Mouse (Mus musculus) spleen, postnatal 4 days (tissue): Measurements from ENCODE around the gene Prkca.

Experiments used
- DNase-seq, 2 experiments: peaks; one replicate each; pipeline ENCODE4 v3.0.0; 2022; ENCODE audit warnings: low spot score in 2 of 2

Gene Prkca

DNA sequence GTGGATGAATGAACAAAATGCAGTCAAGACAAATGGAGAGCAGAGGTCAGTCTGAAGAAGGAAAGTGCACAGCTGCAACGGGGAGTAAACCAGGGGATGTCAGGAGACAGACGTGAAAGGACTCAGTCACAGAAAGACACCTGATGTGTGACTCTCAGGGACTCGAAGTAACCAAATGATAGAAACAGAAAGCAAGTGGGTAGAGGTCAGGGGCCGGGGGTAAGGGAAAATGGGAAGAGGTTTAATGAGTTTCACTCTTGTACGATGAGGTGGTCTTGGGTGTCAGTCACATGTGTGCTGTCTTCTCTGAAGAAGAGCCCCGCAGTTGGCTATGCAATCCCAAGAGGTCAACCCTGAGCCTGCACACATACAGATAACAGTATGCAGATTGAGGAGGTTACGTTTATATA, 82.0 kb downstream of the Prkca start:
- DNase-seq, result no peak

DNA sequence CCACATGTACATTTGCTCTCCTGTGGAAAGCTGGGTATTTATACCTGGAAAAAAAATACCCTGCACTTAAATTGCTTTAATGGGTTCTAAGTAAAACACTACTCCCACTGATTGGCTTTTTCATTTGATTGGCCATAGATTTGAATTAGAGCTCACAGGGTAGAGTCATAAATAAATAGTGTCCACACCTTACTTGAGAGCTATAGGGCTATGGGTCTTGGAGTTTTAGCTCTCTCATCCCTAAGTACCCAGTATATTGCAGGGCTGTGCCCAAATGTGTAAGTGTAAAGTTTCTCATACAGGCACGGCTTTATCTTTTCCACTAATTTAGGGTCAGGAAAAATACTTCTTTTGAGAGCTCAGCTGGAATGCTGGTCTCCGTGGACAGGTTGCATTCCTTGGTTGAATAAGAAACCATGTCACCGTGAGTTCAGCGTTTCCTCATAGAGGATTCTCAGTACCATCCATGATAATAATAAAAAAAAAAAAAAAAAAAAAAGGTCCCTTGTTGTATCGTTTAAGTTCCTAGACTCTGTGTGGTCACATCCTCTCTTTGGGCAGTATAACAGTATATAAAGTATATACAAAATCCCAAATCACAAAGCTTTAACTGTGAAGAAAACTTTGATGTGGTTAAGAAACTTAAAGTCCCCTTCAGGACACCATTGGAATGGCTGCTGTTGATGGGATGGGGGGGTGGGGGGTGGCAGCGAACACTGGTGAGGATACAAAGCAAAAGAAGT, 82.8 kb downstream of the Prkca start:
- no peak for DNase-seq

DNA sequence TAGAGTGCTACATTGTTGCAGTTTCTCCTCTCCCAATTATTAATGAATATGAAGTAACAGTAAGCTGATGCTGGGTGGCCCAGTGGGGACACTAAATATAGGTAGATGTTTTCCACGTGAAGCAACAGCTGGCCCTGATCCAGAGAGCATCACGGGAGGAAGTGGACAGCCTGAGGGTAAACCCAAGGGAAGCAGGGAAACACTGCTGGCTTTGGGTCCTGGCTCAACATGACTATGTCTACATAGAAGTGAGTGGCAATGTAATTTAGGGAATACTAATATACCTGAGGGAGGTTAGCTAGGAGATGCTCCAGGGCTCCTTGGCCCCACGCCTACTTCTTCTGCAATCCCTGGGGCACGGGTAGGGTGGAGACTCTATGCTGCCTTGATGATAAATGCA, 84.3 kb downstream of the Prkca start:
- DNase-seq, result no peak

DNA sequence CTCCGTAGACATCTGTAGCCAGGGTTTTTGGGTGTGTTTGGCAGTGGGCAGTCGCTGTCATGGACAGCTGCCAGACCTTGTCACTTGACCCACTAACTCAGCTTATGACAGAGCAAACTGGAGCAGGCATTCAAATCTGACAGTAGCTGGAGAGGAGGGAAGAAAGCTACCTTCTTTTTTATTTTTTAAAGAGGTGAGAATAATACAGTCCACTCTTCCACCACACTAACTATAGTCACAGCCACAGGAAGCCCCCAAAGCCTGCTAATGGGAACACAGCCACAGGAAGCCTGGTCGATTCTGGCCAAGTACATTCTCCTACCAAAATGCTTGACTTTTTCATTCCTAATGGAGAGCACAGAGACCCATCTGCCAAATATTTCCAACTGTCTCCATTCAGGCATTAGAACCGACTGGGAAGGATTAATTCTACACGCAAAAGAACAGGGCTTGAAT, 84.9 kb downstream of the Prkca start:
- DNase-seq, result no peak

DNA sequence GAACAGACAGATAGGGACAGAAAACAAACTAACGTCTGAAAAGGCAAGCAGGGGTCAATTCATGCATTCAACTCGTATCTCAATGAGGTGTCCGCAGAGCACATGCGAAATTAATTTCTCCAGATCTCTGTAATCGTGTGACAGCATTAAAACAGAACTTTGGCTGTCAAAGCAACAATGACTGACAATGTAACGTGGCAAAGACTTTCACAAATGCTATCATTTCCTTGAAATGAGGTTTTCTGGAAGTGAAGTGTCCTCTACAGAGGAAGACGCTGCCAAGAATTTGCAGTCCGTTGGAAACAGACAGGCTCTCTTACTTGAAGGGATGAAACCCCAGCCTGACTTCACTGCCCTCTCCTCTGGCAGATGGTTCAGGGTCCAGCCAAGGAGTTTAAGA, 85.8 kb downstream of the Prkca start:
- DNase-seq, result no peak

DNA sequence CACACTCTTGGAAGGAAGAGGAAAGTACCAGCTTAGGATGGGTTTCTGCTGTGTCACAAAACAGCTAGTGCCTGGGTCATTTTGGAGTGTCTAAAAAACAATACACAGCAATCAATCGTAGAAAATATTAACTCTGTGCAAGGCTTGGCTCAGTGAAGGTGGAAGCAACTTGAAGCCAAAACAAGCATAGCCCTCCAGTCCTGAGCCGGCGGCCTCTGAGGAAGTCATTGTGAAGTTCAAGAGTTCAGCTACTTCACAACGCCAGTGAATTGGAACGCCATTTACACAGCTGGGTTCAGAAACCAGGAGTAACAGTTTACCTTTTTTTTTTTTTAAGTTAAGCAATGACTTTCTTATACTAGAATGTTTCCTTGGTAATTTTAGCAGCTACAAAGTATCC, 89.0 kb downstream of the Prkca start:
- DNase-seq, result no peak

DNA sequence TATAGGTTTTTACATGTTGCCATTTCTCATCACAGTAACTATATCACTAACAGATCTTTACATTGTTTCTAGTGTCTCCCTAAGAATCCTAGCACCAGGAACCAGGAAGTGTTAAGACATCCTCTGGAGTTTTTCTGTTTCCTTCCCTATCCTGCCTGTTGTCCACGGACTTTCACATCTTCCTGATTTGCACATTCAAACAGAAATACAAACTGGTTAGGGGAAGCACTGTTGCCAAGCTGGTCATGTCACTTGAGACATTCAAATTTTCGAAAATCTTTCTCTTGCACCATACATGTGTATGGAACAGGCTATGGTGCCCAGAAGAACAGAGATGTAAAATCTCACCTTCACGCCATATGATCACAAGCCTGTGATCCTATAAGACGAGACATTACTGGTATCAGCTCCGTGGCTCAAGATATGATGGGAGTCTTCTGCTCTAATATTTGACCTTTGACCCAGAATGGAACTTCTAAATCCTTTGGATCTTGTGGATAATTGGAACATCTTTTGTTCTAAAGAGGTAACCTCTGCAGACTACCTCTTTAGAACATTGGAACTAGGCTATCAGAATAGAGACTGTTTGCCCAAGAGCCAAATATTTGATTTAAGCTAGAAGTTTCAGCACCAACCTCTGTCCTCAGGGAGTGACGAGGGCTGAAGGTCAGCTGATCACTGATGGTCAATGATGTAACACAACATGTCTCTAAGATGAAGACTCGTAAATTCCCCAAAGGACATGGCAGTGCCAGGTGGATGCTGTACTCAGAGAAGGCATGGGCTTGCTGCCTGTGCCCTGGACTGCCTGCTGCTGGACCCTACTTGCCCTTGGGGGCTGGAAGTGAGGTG, 91.6 kb downstream of the Prkca start:
- DNase-seq, result no peak

DNA sequence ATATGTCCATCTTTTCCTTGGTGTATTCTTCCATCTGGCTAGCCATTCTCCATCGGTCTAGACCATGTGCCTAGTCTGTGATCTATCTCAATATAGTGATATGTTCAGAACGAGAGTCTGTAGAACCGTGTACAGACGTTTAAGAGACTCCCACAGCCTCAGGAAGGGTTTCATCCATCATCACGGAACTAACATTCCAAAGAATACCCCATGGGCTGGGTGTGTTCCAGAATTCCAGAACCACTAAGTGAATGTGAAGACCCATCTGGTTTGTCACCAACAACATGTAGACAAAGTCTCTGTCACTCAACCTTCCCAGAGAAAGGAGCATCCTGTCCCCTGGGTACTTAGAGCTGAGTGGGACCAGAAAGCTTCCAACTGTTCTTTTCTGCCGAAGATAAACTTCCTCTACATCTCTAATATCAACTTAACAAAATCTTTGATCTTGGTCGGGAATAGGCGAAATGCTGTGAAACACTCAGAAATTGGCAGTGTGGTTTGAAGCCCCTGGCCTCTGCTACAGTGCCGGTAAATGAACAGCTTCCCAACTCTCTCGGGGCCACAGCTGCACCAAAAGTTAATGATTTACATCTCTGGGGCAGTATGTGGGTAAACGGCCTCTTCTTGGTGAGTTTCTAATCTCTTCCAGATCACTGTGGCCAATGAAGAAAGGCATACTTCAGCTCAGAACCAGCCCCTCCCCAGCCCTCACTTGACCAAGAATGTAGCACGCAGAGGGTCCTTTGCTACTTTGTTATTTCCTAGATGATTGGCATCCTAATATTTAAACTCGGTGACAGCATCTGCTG, 92.7 kb downstream of the Prkca start:
- DNase-seq, result no peak

DNA sequence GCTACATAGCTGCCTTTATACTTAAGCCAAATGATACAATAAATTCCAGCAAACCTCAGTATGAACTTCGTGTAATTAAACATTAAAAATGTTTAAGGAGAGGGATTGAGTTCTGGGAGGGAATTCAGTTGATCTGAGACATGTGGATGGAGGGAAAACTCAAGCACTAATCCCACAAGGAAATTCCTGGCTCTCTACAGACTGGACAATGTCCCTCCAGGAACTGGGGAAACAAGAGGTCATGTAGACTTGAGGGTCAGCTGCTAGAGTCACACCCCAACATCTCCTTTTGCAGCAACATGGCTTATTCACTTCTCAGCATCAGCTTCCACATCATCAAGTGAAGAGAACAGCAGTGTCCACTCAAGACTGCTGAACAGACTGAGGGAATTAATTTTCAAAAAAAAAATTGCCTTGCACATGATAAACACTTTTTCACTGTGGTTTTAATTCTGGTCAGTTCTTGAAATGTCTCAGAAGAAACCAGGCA, 93.5 kb downstream of the Prkca start:
- no peak for DNase-seq

DNA sequence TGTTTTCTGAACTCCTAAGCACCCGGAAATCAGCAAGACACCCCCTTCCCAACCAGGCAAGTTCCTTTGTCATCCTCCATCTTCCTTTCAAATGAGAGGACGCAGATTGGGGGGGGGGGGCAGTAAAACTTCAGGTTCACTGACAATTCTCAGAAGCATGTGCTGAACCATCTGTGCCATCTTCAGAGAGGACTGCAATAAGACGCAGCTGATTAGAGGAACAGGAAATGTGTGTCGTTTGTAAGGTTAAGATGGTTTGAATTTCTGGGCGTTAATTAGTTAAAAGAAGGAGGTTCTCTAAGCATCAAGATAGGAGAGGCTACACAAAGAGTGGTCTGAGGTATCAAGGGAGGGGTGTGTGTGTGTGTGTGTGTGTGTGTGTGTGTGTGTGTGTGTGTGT, 94.2 kb downstream of the Prkca start:
- DNase-seq, result no peak

DNA sequence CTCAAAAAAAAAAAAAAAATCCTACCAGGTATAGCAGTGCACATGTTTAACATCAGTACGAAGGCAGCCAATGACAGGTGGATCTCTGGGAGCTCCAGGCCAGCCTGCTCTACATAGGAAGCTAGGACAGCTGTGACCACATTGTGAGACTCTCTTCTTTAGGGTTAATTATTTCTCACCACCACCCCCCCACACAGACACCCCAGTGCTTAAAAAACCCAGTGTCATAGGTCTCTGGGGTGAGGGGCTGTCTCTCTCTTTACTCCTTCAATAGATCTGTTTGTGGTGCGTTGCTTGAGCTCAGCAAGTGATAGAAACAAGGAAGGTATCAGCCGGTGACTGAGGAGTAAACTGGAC, 94.7 kb downstream of the Prkca start:
- no peak for DNase-seq

DNA sequence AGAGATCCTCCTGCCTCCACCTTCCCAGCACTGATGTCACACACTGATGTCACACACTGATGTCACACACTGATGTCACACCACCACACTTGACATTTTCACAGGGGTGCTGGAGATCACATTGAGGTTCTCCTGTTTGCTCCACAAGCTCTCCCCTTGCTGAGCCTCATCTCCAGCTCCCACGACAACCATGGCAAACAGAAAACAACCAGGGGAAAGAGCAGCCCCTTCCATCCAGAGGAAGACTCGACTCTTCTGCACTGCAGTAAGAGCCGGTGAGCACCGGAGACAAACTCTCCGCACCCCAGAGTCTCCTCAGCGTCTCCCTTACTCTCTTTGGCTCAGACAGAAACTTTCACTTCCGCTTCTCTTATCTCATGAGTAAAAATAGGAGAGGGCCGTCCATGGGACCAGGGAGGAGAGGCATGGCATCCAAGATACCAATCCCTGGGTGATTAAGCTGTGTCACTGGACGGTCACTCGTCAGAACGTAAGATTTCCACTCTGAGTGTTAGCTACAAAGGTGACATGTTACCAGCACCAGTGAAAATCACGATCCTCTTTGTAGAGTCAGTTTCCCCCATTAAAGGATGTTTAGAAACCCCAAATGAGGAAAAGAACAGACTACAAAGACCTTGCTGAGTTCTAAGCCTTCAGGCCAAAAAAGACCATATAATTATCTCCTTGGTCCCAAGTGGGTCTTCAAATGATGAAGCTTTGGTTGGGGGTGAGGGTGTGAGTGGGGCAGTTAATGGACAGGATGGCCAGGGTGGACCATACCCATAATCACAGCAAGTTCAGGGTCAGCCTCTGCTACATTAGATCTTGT, 95.3 kb downstream of the Prkca start:
- DNase-seq, result no peak

DNA sequence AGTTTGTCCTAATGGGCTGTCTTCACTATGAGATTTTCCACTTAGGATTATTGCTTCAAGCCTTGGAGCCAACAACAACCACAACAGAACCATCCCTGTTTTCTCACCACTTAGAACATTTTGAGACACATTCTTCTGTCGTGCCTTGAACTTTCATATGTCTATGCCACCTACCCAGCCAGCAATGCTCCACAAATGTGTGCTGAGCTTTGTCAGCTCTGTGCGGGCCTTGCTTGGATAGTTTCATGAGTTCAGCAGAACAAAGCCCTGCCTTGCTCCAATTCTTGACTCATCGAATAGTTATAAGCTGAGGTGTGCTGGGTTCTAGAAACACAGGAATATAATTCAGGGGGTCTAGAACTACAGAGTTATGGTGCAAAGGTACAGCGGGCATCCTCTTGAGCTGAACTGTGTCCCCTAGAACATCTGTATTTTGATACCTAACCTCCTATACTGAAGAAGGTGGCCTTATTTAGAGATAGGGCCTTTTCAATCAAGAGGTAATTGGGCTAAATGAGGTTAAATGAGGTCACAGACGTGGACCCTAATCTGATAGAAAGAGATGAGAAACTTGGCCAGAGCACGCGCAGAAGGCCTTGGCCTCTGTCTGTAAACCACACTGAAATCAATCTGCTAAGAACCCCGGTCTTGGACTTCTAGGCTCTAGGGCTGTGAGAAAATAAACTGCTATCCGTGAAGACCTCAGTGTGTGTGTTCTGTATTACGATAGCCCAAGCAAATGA, 96.4 kb downstream of the Prkca start:
- no peak for DNase-seq

DNA sequence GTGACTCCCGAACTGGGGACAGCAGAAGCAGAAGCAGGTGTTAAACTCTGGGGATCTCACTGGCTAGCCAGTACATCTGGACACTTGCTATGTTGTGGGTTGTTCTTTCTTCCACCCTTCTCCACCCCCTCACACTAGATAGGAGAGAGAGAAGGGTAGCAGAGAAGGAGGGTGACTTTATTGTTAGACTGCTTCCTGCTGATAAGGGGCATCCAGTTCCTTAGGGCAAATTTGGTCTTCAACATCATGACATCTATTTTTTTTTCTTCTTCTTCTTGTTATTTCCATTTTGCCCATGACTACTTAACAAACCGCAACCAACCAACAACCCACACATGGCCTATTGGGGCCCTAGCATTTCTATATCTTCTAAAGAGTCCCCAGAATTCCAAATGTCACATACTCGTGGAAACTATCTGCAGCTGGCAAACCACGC, 97.4 kb downstream of the Prkca start:
- DNase-seq, result no peak

DNA sequence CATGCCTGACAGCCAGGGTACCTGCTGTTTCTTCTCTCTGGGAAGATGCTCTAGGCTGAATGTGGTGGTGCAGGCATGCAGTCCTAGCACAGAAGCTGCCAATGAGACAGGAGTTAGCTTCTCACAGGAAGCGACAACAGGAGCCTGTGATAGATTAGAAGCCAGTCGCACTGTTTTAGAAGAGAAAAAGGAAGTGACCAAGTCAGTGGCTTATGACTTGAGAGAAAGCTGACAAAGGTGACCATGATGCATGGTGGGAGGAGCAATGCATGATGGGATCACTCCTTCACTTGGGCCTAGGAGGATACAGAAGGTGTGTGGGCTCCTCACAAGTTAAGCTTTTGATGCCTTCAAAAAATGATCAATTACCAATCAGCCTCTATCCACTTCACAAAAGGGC, 99.5 kb downstream of the Prkca start:
- DNase-seq, result no peak

DNA sequence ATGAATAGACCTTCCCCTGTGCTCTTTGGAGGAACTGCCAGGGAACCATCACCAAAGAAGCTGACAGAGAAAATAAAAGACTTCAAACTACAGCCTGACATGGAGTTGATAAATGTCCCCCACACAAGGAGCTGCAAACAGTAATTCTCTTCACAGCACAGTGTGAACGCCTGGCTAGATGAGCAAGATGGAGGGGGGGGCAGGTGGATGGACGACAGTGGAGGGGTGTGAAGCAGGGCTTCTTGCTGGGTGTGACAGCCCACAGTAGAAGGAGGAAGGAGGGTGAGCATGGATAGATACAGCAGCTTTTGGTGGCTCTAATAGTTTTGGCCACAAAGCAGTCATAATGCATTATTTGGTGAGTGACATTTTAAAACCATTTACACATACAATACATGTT, 100.1 kb downstream of the Prkca start:
- no peak for DNase-seq

DNA sequence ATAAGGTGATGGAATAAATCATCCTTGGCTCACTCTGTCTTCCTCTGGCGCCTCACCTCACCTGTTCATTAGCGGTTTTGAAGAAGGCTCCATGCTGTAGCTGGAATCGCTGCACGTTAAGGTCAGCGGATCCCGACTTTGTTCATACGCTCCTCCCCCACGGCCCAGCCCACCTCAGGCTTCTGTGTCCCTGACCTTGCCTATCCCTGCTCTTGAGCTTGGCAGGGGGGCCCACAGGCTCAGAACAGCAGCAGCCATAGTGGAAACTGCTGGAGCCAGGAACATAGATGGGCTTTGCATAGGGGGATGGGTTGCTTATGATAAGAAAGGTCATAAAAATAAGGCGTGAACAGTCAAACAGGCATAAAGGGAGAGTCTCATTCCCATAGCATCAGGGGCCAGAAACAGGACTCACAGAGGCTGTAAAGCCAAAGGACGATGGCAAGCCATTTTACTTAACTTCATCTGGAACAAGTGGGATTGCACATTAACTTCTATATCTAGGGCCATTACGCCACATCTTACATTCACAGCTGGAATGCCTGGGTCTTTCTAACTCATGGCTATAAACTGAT, 102.7 kb downstream of the Prkca start:
- no peak for DNase-seq

DNA sequence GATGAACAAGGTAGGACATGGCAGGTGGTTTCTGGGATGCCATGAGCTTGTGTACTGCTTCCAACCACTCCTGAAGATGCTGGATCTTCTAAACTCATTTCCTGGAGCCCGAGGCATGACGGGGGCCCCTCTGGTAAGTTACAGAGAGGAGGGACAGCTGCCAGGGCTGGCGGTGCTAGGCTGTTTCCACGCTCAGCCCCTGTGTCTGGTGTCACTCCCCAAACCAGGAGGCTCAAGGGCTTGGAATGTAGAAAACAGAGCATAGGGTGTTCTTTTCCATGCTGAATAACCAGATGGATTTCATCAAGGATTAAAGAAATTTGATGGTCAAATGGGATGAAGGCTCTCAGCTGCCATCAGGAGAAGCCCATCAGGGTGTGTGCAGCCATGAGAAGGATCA, 104.6 kb downstream of the Prkca start:
- DNase-seq, result no peak

DNA sequence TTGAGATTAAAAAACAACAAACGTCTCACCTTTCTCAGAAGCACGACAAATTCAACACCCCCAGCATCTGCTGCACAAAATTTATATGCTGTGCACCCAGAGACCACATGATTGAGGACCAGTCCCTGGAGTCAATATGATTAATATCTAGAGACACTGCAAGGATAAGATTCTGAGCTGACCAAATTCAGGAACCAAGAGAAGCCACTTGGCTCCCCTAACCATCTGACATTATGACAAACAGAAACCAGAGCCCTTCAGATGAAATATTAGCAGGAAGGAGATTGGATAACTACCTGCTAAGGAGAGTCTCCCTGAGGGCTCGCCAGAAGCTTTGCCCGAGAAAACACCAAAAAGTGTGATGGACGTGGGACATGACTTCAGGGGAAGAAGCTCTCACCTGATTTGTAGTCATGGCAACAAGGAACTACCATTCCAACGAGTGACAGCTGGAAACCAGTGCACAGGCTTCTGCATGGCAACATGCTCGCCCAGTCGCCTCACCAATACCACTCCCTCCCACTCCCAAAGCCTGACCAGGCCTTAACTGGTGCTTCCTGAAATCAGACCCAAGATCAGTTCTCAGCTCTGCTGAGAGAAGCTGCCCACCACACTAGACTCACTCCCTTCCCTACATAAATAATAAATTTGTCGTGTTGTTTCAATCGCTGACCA, 106.8 kb downstream of the Prkca start:
- no peak for DNase-seq

DNA sequence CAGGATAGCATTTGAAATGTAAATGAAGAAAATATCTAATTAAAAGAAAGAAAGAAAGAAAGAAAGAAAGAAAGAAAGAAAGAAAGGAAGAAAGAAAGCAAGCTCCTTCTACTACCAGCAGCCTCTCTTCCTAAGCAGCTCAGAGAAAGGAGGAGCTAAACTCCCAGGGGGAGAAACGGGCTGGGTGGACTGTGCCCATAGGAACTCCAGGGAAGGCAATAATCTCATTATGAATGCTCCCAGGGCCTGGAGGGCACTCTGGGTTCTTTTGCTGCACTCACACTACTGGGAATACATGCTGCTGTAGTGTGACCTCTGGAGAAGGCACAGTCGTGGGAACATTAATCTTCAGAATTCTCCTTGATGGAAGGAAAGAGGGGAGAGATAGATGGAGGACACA, 107.5 kb downstream of the Prkca start:
- DNase-seq, result no peak
